Mouse (Mus musculus) forebrain, embryonic 16.5 days (tissue): ENCODE data around the gene Tmem176b. TPM values are rescaled to one million over a fixed set of nuclear protein-coding genes. Genes with fewer than 3 reads are reported as not detected.

Experiments
- polyA plus RNA-seq: library from polyadenylated mRNA; unstranded; fragments of >200 nt; fragmentation: Nextera tagmentation; extraction: Ambion mirVana; gene quantifications from 2 replicates; pipeline ENCODE4 v1.2.1, GENCODE M21; 2015

The Tmem176b gene
- polyA plus RNA-seq, 1 experiment from 2014 or later, result 80.9 TPM

Other genes starting within 250 kb of the Tmem176b start
- 32.9 and 34.4 TPM in 2 replicates for gene Repin1, start 247.6 kb downstream of the Tmem176b start, polyA plus RNA-seq
- not detected in 2 replicates for gene Gm44965, start 247.6 kb downstream of the Tmem176b start, polyA plus RNA-seq
- gene Zfp775, start 239.4 kb downstream of the Tmem176b start, polyA plus RNA-seq, result 15.8 and 17.2 TPM in 2 replicates
- 11.7 and 17.5 TPM in 2 replicates for gene AI854703, start 214.7 kb downstream of the Tmem176b start, polyA plus RNA-seq
- 0.52 and 0.56 TPM in 2 replicates for gene Gimap8, start 194.3 kb downstream of the Tmem176b start, polyA plus RNA-seq
- gene Gimap9, start 165.4 kb downstream of the Tmem176b start, polyA plus RNA-seq, result 2.0 and 2.7 TPM in 2 replicates
- gene Gimap4, start 156.9 kb downstream of the Tmem176b start, polyA plus RNA-seq, result 1.2 and 1.8 TPM in 2 replicates
- 7.8 and 7.9 TPM in 2 replicates for gene Gimap6, start 133.3 kb downstream of the Tmem176b start, polyA plus RNA-seq
- 1.1 TPM in 1 of 2 replicates, not detected in the other for gene Gm28053, start 122.9 kb downstream of the Tmem176b start, polyA plus RNA-seq
- not detected in 2 replicates for gene Gimap7, start 122.9 kb downstream of the Tmem176b start, polyA plus RNA-seq
- gene Gimap1, start 102.4 kb downstream of the Tmem176b start, polyA plus RNA-seq, result 4.0 and 5.5 TPM in 2 replicates
- gene Gimap5, start 95.3 kb downstream of the Tmem176b start, polyA plus RNA-seq, result 0.77 and 1.4 TPM in 2 replicates
- not detected in 2 replicates for gene Gimap3, start 70.6 kb downstream of the Tmem176b start, polyA plus RNA-seq
- gene Tmem176a, start 577 bp downstream of the Tmem176b start, polyA plus RNA-seq, result 10.2 and 10.5 TPM in 2 replicates
- gene Aoc1, start 31.4 kb upstream of the Tmem176b start, polyA plus RNA-seq, result not detected in 2 replicates
- gene 1600015I10Rik, start 88.4 kb upstream of the Tmem176b start, polyA plus RNA-seq, result not detected in 2 replicates
- gene Doxl2, start 133.5 kb upstream of the Tmem176b start, polyA plus RNA-seq, result not detected in 2 replicates
- not detected in 2 replicates for gene Svs1, start 145.4 kb upstream of the Tmem176b start, polyA plus RNA-seq
- 0.39 and 0.61 TPM in 2 replicates for gene Gpnmb, start 195.1 kb upstream of the Tmem176b start, polyA plus RNA-seq
- 59.1 and 61.8 TPM in 2 replicates for gene Malsu1, start 232.3 kb upstream of the Tmem176b start, polyA plus RNA-seq